Mouse (Mus musculus): ENCODE measurements around the gene Prpf40a. TPM values are rescaled to one million over a fixed set of nuclear protein-coding genes. Genes with fewer than 3 reads are reported as not detected.

Gene Prpf40a
- total and polyA plus RNA-seq, 2 experiments from 2014 or later = 45.4 to 99.3 TPM

DNA sequence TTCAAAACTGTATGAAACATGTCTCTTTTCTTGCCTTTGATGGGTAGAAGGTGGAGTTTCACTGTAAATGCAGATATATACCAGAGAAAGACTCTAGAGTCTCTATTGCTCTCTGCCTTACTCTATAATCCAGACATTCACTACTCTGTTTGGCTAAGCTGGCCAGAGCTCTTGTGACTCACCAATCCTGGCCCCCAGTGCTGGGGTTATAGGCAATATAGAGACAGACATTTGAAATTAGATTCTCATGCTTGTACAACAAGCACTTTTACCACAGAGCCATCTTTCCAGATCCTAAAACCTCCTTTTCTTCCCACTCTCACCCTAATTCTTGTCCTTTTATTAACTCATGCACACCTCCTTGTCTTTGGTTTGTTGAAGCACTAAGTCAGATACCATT, 17.1 kb downstream of the Prpf40a start:
- no peak overlapping the region for H3K27ac ChIP-seq
- DNase-seq (ENCODE audit: low spot score) (no peak), ATAC-seq (no peak)
- H3K9me3 ChIP-seq (ENCODE audit: low read length) = no peaks in the 10 kb centered on the region
- H3K4me1 ChIP-seq (ENCODE audit: insufficient read depth, low read length) = no peaks in the 10 kb centered on the region
- no peak overlapping the region for H3K4me2 ChIP-seq (ENCODE audit: low read depth, low read length)
- no peak overlapping the region for H3K9ac ChIP-seq (replicated peaks; ENCODE audit: low read length)
- H3K4me3 ChIP-seq (ENCODE audit: low read length) = no peak overlapping the region
- no peak for TF ChIP-seq CTCF (IDR thresholded peaks at IDR 0.05; ENCODE audit: low read depth)
- peaks cover 4% of the 10 kb centered on the region; the same call in 1 of the 2 replicates for H3K36me3 ChIP-seq (ENCODE audit: insufficient read depth, low read length)
- H3K27me3 ChIP-seq (ENCODE audit: insufficient read depth, low read length) = no peaks in the 10 kb centered on the region

DNA sequence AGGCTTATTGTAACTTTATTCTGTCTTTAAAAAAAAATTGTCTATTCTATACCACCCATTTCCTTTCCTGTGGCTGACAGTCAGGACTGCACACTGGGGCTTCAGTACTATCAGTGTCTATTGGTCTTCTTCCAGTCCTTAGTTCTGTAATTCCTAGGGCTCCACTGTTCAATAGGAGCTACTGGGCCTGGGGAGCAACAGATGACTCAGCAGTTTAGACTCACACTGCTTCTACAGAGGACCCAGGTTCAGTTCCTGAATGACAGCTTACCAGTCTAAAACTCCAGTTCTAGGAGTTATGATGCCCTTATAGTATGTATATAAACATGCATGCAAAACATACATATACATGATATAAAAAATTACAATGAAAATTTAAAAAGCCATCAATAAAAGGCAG, 44.2 kb downstream of the Prpf40a start:
- no peak for TF ChIP-seq CTCF (IDR thresholded peaks at IDR 0.05; ENCODE audit: low read depth)
- peaks cover 18% of the 10 kb centered on the region; the same call in 1 of the 2 replicates for H3K36me3 ChIP-seq (ENCODE audit: insufficient read depth, low read length)

DNA sequence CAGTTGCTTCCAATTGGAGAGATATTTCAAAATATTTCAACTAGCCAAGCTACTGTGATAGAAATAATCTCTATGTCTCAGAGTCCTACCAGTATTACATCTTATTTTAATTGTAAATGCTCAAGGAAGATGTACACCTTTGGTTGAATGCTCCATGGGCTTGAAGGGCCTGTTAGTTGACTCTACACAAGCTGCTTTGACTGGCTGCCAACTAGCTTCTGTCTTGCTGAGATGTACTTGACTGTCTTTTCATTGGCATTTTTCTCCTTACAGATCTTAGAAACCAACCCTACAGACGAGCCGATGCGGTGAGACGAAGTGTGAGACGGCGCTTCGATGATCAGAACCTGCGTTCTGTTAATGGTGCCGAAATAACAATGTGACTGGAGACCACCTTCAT, 59.5 kb downstream of the Prpf40a start:
- WGBS = 70% methylated on average over 9 of the region's 9 CpGs

More for the DNA sequence above, 44.2 kb downstream of the Prpf40a start:
- H3K9ac ChIP-seq (replicated peaks; ENCODE audit: low read length) = no peak overlapping the region
- no peaks in the 10 kb centered on the region for H3K27me3 ChIP-seq (ENCODE audit: insufficient read depth, low read length)
- no peak overlapping the region for H3K4me3 ChIP-seq (ENCODE audit: low read length)
- no peak for ATAC-seq
- H3K9me3 ChIP-seq (ENCODE audit: low read length) = no peaks in the 10 kb centered on the region
- DNase-seq (ENCODE audit: low spot score) = no peak
- H3K4me1 ChIP-seq (ENCODE audit: insufficient read depth, low read length) = no peaks in the 10 kb centered on the region
- H3K27ac ChIP-seq = no peak overlapping the region
- H3K4me2 ChIP-seq (ENCODE audit: low read depth, low read length) = no peak overlapping the region

DNA sequence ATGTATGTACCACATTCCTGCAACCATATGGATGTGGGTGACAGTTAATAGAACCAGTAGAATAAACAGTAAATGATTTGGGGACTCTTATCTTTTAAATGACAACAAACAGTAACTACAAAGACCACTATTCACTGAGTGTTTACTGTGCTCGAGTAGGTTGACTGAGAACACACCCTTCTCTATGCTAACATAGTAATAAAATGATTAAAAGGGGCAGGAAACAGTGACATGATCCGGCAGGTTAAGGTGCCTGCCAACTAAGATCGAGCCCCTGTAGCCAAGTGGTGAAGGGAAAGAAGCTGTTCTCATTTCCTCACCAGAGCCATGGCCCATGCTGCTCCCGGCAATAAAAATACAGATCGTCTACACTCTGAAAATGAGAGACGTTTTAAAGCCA, 62.0 kb downstream of the Prpf40a start:
- 86% methylated on average over 6 of the region's 6 CpGs for WGBS
- Histone ChIP-seq H3K4me1 (ENCODE audit: insufficient read depth, low read length) (no peaks in the 10 kb centered on the region), H3K27me3 (ENCODE audit: insufficient read depth, low read length) (no peaks in the 10 kb centered on the region), H3K4me3 (ENCODE audit: low read length) (no peak overlapping the region), H3K9me3 (ENCODE audit: low read length) (no peaks in the 10 kb centered on the region), H3K27ac (no peak overlapping the region), H3K4me2 (ENCODE audit: low read depth, low read length) (no peak overlapping the region), H3K36me3 (ENCODE audit: insufficient read depth, low read length) (peaks cover 19% of the 10 kb centered on the region; the same call in 1 of the 2 replicates), H3K9ac (replicated peaks; ENCODE audit: low read length) (no peak overlapping the region)
- TF ChIP-seq CTCF (IDR thresholded peaks at IDR 0.05; ENCODE audit: low read depth) = no peak
- no peak for DNase-seq (ENCODE audit: low spot score)
- ATAC-seq = no peak

More for the DNA sequence above, 59.5 kb downstream of the Prpf40a start:
- TF ChIP-seq CTCF (IDR thresholded peaks at IDR 0.05; ENCODE audit: low read depth) = no peak
- no peak overlapping the region for H3K4me2 ChIP-seq (ENCODE audit: low read depth, low read length)
- DNase-seq (ENCODE audit: low spot score) = peak; percentile 42
- peaks cover 13% of the 10 kb centered on the region; the same call in 1 of the 2 replicates for H3K36me3 ChIP-seq (ENCODE audit: insufficient read depth, low read length)
- no peak overlapping the region for H3K27ac ChIP-seq
- H3K9ac ChIP-seq (replicated peaks; ENCODE audit: low read length) = no peak overlapping the region
- H3K4me3 ChIP-seq (ENCODE audit: low read length) = no peak overlapping the region
- no peak for ATAC-seq
- H3K9me3 ChIP-seq (ENCODE audit: low read length) = no peaks in the 10 kb centered on the region
- no peaks in the 10 kb centered on the region for H3K27me3 ChIP-seq (ENCODE audit: insufficient read depth, low read length)
- H3K4me1 ChIP-seq (ENCODE audit: insufficient read depth, low read length) = no peaks in the 10 kb centered on the region

DNA sequence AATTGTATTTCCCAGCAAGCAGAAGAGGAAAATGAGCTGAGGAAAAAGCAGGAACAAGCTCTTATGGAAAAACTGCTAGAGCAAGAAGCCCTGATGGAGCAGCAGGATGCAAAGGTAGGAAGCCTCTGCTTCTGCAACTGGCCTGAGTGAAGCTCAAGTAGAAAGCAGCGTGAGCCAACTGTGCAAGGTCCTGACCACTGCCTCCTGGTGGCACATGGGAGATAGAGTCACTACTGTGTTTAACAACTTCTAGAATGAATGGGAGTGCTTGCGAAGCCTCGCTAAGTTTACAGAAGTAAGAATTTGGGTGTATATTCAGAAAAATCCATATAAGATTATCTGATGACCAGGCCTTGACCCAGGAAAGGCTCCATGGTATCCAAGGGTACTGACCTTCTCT, 65.1 kb downstream of the Prpf40a start:
- H3K9me3 ChIP-seq (ENCODE audit: low read length) = no peaks in the 10 kb centered on the region
- no peak overlapping the region for H3K4me2 ChIP-seq (ENCODE audit: low read depth, low read length)
- peaks cover 20% of the 10 kb centered on the region; the same call in 1 of the 2 replicates for H3K36me3 ChIP-seq (ENCODE audit: insufficient read depth, low read length)
- no peak for ATAC-seq
- 83% methylated on average over 3 of the region's 3 CpGs for WGBS
- no peak overlapping the region for H3K27ac ChIP-seq
- H3K27me3 ChIP-seq (ENCODE audit: insufficient read depth, low read length) = no peaks in the 10 kb centered on the region
- DNase-seq (ENCODE audit: low spot score) = peak; percentile 39
- H3K9ac ChIP-seq (replicated peaks; ENCODE audit: low read length) = no peak overlapping the region
- TF ChIP-seq CTCF (IDR thresholded peaks at IDR 0.05; ENCODE audit: low read depth) = peak; percentile 60
- no peak overlapping the region for H3K4me3 ChIP-seq (ENCODE audit: low read length)
- H3K4me1 ChIP-seq (ENCODE audit: insufficient read depth, low read length) = no peaks in the 10 kb centered on the region

DNA sequence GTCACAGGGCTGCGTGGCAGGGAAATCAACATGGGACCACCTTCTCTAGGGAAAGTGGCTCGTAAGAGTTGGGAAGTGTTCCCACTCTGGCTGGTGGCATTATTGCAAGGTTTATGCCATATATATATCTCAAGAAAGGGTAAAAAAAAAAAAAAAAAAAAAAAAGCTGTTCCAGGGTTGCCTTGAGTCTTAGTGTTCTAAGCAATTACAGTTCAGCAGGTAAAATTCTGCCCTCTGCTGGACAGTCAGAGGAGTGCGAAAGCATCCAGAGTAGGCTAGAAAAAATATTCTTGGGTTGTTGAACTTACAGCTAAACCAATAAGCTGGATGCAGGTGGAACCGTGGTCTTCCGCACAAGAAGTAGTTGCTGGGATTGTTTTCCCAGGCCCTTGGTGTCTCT, 69.3 kb downstream of the Prpf40a start:
- no peaks in the 10 kb centered on the region for H3K9me3 ChIP-seq (ENCODE audit: low read length)
- H3K9ac ChIP-seq (replicated peaks; ENCODE audit: low read length) = no peak overlapping the region
- H3K36me3 ChIP-seq (ENCODE audit: insufficient read depth, low read length) = peaks cover 30% of the 10 kb centered on the region
- H3K4me3 ChIP-seq (ENCODE audit: low read length) = no peak overlapping the region
- peak; percentile 59 for ATAC-seq
- H3K4me2 ChIP-seq (ENCODE audit: low read depth, low read length) = no peak overlapping the region
- no peaks in the 10 kb centered on the region for H3K4me1 ChIP-seq (ENCODE audit: insufficient read depth, low read length)
- 73% methylated on average over 5 of the region's 5 CpGs for WGBS
- no peak overlapping the region for H3K27ac ChIP-seq
- no peaks in the 10 kb centered on the region for H3K27me3 ChIP-seq (ENCODE audit: insufficient read depth, low read length)
- peak; percentile 80 for TF ChIP-seq CTCF (IDR thresholded peaks at IDR 0.05; ENCODE audit: low read depth)
- DNase-seq (ENCODE audit: low spot score) = peak; percentile 80

DNA sequence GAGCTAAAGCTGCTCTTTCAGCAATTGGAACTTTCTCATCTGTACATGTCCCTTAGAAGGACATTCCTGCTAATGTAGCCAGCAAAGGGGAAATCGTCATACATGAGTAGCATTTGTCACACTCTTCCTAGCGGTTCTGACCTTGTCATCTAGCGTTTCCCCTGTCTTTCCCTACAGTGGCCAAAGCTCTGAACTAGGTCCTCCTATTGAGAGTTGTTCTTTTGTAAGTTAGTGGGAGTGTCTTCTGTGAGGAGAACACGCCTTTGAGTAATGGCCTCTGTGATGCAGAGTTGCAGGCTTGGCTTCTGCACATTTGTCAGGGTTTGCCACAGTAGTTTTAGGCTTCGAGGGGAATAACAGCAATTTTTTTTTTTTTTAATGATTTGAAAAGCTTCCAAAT, 82.5 kb downstream of the Prpf40a start:
- Histone ChIP-seq H3K27me3 (ENCODE audit: insufficient read depth, low read length) (no peaks in the 10 kb centered on the region), H3K36me3 (ENCODE audit: insufficient read depth, low read length) (peaks cover 42% of the 10 kb centered on the region), H3K4me3 (ENCODE audit: low read length) (no peak overlapping the region), H3K9ac (replicated peaks; ENCODE audit: low read length) (no peak overlapping the region), H3K9me3 (ENCODE audit: low read length) (no peaks in the 10 kb centered on the region), H3K4me2 (ENCODE audit: low read depth, low read length) (no peak overlapping the region), H3K27ac (no peak overlapping the region), H3K4me1 (ENCODE audit: insufficient read depth, low read length) (no peaks in the 10 kb centered on the region; the same call in 1 of the 2 replicates)
- WGBS = 77% methylated on average over 5 of the region's 5 CpGs
- no peak for TF ChIP-seq CTCF (IDR thresholded peaks at IDR 0.05; ENCODE audit: low read depth)
- DNase-seq (ENCODE audit: low spot score) (no peak), ATAC-seq (no peak)

All from hindbrain, postnatal 0 days (tissue).